Mouse (Mus musculus): ENCODE measurements at regions not wholly inside any gene's neighbourhood (a gene's known extent, or its start where the extent isn't known, plus 50 kb on each side); places are given as distances from the start of the nearest gene placed in this dataset.
"Not testable (repeated sequence)": the region's sequence is repeated elsewhere in the genome, so short reads cannot be mapped to it uniquely, and the experiment has no call there.

DNA sequence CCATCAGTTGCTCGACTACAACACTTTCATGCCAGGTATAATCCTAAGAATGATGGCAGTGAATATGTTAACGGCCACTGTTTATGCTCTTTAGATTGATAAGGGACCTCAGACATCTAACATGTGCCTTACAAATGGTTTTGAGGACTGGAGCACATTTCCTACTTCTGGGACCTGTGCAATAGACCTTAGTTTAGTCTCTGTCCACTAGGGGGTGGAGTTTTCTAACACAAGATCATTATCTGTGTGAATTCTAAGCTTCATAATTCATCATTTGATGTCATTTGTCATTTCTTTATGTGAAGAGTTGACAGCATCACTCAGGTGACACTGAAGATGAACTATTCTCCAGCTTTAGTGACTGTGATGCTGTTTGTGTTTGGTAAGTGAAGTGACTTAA is 142.6 kb upstream of the Olfr1507 start:
- no peak overlapping the region for H3K4me2 ChIP-seq
- no peak for ATAC-seq (replicated peaks; ENCODE audit: insufficient number of reproducible peaks, insufficient read depth, low FRiP score, low read depth)
- H3K27ac ChIP-seq, result no peak overlapping the region
- H3K9ac ChIP-seq, result no peak overlapping the region
- H3K4me1 ChIP-seq (replicated peaks), result no peaks in the 10 kb centered on the region
- no peaks in the 10 kb centered on the region for H3K36me3 ChIP-seq
- H3K9me3 ChIP-seq (replicated peaks), result 0 out of 2 replicates have a peak, but pooled peaks cover 6% of the 10 kb centered on the region
- 71% methylated on average over 2 of the region's 2 CpGs for WGBS
- H3K27me3 ChIP-seq, result no peaks in the 10 kb centered on the region
- H3K4me3 ChIP-seq, result no peak overlapping the region

DNA sequence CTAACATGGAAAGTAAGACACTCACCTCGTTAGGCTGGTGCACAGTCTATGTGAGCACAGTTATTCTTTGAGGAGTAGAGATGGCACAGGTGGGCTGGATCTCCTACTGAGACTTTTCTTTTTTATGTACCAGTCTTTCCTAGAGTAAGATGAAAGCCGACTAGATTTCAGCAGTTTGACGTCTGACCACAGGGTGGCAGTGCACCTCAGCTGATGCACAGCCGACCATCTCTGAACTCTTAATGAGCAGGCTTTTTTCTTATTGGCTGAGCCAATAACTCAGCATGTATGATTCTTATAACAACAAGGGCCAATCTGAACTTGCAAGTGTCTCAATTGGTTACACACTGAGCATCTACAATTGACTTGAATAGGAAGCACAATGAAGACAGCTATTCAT is 126.6 kb upstream of the Olfr1507 start:
- 27% methylated on average over 4 of the region's 4 CpGs for WGBS
- Histone ChIP-seq H3K9me3 (replicated peaks) (no peaks in the 10 kb centered on the region), H3K4me2 (no peak overlapping the region)

DNA sequence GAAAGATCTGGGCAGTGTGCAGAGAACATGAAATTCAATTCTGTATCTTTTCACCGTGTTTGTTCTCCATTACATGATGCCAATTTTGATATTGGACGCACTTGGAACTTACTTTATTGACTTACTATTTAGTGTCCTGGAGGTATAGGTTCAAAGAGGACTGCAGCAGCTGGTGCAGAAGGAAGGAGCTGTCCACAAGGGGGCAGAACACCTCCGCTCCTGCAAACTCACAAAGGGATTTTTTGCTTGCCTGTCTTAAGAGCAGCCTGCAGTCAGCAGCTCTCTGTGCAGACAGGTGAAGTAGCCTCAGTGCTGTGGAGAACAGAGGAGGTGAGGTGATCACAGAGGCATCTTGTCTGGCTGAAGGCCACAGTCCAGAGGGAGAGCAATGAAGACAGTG is 84.8 kb upstream of the Olfr1507 start:
- ATAC-seq (replicated peaks; ENCODE audit: insufficient number of reproducible peaks, insufficient read depth, low FRiP score, low read depth), result no peak
- Histone ChIP-seq H3K27me3 (no peaks in the 10 kb centered on the region), H3K9me3 (replicated peaks) (no peaks in the 10 kb centered on the region), H3K4me2 (no peak overlapping the region), H3K27ac (no peak overlapping the region), H3K36me3 (no peaks in the 10 kb centered on the region), H3K9ac (no peak overlapping the region), H3K4me1 (replicated peaks) (no peaks in the 10 kb centered on the region), H3K4me3 (no peak overlapping the region)
- 34% methylated on average over 3 of the region's 3 CpGs for WGBS

More for the DNA sequence above, 126.6 kb upstream of the Olfr1507 start:
- Histone ChIP-seq H3K36me3 (no peaks in the 10 kb centered on the region), H3K27me3 (no peaks in the 10 kb centered on the region), H3K4me3 (no peak overlapping the region), H3K9ac (no peak overlapping the region), H3K4me1 (replicated peaks) (no peaks in the 10 kb centered on the region), H3K27ac (no peak overlapping the region)
- no peak for ATAC-seq (replicated peaks; ENCODE audit: insufficient number of reproducible peaks, insufficient read depth, low FRiP score, low read depth)

DNA sequence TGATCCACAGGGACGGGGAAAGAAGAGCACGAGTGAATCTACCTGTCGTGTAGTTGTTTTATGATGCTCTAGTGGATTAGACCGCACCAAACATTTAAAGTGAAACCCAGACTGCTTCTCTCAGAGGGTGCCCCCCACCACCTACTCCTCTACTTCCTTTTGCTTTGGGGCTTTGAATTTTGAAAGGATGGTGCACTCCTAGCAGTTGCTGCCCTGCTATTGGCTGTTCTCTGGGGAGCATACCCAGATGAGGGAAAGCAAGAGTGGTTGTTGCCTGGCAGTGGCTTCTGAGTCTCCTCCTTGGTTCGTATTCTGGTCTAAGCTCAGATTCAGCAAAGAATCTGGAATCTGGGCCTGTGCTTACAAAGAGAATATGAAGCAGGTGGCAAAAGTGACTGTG is 71.4 kb upstream of the Olfr1507 start:
- no peaks in the 10 kb centered on the region for H3K4me1 ChIP-seq (replicated peaks)
- no peak overlapping the region for H3K4me2 ChIP-seq
- no peaks in the 10 kb centered on the region for H3K36me3 ChIP-seq
- no peaks in the 10 kb centered on the region for H3K27me3 ChIP-seq
- H3K27ac ChIP-seq, result no peak overlapping the region
- H3K9ac ChIP-seq, result no peak overlapping the region
- no peak for ATAC-seq (replicated peaks; ENCODE audit: insufficient number of reproducible peaks, insufficient read depth, low FRiP score, low read depth)
- no peak overlapping the region for H3K4me3 ChIP-seq
- 67% methylated on average over 5 of the region's 5 CpGs for WGBS
- 0 out of 2 replicates have a peak, but pooled peaks cover 4% of the 10 kb centered on the region for H3K9me3 ChIP-seq (replicated peaks)

DNA sequence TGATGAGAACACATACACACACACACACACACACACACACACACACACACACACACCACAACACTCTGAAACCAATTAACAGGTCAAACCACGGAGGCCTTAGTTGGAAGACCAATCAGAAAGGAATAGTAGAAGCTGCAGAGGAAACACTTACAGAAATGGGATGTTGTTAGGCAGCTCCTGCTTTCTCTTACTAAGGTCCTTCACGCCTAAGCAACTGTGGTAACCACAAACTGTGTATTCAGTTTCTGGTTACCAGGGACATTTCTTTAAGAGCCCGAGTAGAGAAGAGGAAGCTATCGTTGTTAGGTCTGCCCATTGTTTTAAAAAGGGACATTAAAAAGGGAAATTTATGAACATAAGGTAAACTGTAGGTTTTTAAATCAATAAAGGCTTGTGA is 70.1 kb upstream of the Olfr1507 start:
- H3K4me2 ChIP-seq, result no peak overlapping the region
- no peak overlapping the region for H3K9ac ChIP-seq
- no peaks in the 10 kb centered on the region for H3K4me1 ChIP-seq (replicated peaks)
- H3K4me3 ChIP-seq, result no peak overlapping the region
- 55% methylated on average over 4 of the region's 4 CpGs for WGBS
- 0 out of 2 replicates have a peak, but pooled peaks cover 4% of the 10 kb centered on the region for H3K9me3 ChIP-seq (replicated peaks)
- H3K27ac ChIP-seq, result no peak overlapping the region
- ATAC-seq (replicated peaks; ENCODE audit: insufficient number of reproducible peaks, insufficient read depth, low FRiP score, low read depth), result no peak
- no peaks in the 10 kb centered on the region for H3K36me3 ChIP-seq
- H3K27me3 ChIP-seq, result no peaks in the 10 kb centered on the region

DNA sequence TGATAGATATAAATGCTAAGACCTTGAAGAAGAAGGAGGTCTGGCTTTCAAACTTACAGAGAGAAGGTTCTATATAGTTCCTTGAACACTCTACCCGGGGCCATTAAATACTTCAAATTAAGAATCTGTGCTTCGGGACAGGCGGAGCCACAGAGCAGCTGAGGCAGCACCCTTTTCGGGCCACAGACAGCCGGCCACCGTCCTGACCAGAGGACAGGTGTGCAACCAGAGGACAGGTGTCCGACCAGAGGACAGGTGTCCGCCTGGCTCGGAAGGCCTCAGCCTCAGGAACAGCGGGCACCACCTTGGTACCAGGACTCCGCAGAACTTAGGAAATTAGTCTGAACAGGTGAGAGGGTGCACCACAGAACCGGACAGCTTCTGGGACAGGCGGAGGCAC is 60.8 kb upstream of the Olfr1507 start:
- not testable (repeated sequence) for ATAC-seq (replicated peaks; ENCODE audit: insufficient number of reproducible peaks, insufficient read depth, low FRiP score, low read depth); H3K4me2 ChIP-seq; H3K27ac ChIP-seq; H3K9ac ChIP-seq; H3K4me3 ChIP-seq; H3K4me1 ChIP-seq (replicated peaks); H3K36me3 ChIP-seq; H3K9me3 ChIP-seq (replicated peaks); H3K27me3 ChIP-seq
- WGBS, result 86% methylated on average over 13 of the region's 13 CpGs

DNA sequence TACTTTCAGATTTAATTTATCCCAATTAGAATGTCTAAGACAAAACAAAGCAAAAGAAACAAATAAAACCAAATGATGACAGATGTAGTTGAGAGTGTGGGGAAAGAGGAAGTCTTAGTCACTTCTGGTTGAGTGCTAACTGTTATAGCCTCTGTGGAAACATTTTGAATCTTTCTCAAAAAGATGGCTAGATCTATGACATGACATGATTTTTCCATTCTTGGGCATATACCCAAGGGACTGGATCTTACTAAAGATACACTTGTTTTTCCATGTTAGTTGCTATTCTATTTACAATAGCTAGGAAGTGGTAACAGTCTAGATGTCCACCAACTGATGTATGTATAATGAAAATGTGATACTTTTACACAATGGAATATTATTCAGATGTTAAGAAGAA is 57.9 kb upstream of the Olfr1507 start:
- Histone ChIP-seq H3K9me3 (replicated peaks) (no peaks in the 10 kb centered on the region; the same call in 1 of the 2 replicates), H3K27me3 (no peaks in the 10 kb centered on the region), H3K27ac (no peak overlapping the region), H3K4me2 (no peak overlapping the region), H3K9ac (no peak overlapping the region), H3K4me3 (no peak overlapping the region), H3K36me3 (no peaks in the 10 kb centered on the region), H3K4me1 (replicated peaks) (no peaks in the 10 kb centered on the region)
- ATAC-seq (replicated peaks; ENCODE audit: insufficient number of reproducible peaks, insufficient read depth, low FRiP score, low read depth), result no peak

DNA sequence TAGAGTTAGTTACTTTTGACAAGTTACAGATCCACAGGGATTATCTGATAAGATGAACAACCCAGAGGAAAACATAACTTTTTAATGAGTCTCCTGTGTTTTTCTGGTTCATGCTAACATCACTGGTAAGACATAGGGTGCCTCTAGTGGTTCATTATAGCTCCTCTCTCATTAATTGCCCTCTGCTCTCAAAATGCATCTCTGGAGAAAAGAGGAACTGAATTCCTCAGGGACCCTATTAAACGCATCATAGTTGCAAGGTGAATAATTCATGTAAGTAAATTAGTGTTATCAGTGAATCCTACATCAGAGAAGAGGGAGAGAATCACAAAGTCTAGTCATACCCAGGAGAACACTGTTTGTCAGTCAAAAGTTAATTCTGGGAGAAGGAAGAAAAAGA is 52.4 kb upstream of the Olfr1507 start:
- no peak overlapping the region for H3K27ac ChIP-seq
- no peak overlapping the region for H3K4me2 ChIP-seq
- whole genome bisulfite sequencing, result 62% methylated on average over 1 of the region's 1 CpGs
- no peaks in the 10 kb centered on the region for H3K4me1 ChIP-seq (replicated peaks)
- ATAC-seq (replicated peaks; ENCODE audit: insufficient number of reproducible peaks, insufficient read depth, low FRiP score, low read depth), result no peak
- no peaks in the 10 kb centered on the region for H3K9me3 ChIP-seq (replicated peaks)
- no peaks in the 10 kb centered on the region for H3K27me3 ChIP-seq
- H3K36me3 ChIP-seq, result no peaks in the 10 kb centered on the region
- H3K9ac ChIP-seq, result no peak overlapping the region
- no peak overlapping the region for H3K4me3 ChIP-seq
